Mouse (Mus musculus) neutrophil, adult 59 days (primary cell): Measurements from ENCODE around the gene Mrps36. TPM values are rescaled to one million over a fixed set of nuclear protein-coding genes. Genes with fewer than 3 reads are reported as not detected.

Experiments
- total RNA-seq, 2 experiments: library from RNA; stranded (reverse); gene quantifications; 1 replicate in 1 of 2; 2 replicates in 1 of 2; pipeline ENCODE4 v1.2.4; 2023

The Mrps36 gene
- total RNA-seq, result 10 to 100 TPM; 16.9 to 21.7 TPM

DNA sequence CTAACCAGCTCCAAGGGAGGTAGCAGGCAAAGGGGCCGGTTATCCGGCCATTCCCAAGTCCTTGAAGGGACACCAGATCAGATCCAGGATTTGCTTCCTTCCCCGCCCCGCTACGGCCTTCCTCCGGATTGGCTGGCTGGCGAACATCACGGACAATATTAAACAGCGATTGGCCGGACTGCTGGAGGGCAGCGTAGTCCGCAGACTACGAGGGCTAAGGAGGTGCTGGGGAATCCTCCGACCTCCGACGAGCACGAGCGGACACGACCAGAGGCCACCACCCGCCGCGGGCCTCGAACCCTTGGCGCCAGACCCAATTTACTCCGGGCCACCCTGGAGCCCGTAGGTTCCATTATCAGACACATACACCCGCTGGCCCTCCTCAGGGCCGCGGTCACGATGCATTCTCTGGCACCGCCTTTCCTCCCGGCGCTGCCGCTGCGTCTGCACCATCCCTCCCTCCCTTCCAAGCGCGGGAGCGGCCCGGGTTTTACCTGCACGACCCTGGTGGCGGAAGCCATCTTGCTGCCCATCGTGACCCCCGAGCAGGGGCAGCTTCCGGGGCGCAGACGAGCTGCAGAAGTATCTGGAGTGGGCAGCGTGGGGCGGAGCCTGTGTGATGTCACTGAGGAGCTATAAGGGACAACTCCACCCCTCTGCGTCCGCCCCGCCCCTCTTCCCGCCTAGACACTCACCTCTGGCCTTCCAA lies at the start of gene Mrps36:
TSS of gene Mrps36 (minus strand) at position 624 of the 709 bp plus-strand sequence.

DNA sequence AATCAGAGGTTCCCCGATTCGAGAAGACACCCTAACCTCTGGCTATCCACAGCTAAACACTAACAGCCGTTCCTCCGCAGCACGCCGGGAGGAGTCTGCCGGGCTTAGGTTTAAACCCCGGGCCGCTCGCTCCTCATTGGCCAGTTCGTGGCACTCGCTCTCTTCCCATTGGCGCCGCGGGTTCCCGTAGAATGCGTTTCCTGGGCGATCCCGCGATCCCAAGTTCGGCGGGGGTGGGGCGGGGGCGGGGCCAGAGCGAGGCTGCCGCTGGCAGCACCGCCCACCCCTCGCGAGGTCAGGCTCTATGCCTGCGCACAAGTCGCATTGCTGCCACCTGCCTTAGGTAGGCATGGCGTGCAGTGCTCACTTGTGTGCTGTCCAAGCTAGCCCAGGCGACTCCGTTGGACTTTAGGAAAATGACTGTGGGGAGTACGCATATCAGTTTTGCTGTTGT lies 42.0 kb upstream of the Mrps36 start, which contains the start of gene Ccnb1:
TSS of gene Ccnb1 (minus strand) at position 157 of the 454 bp plus-strand sequence.

DNA sequence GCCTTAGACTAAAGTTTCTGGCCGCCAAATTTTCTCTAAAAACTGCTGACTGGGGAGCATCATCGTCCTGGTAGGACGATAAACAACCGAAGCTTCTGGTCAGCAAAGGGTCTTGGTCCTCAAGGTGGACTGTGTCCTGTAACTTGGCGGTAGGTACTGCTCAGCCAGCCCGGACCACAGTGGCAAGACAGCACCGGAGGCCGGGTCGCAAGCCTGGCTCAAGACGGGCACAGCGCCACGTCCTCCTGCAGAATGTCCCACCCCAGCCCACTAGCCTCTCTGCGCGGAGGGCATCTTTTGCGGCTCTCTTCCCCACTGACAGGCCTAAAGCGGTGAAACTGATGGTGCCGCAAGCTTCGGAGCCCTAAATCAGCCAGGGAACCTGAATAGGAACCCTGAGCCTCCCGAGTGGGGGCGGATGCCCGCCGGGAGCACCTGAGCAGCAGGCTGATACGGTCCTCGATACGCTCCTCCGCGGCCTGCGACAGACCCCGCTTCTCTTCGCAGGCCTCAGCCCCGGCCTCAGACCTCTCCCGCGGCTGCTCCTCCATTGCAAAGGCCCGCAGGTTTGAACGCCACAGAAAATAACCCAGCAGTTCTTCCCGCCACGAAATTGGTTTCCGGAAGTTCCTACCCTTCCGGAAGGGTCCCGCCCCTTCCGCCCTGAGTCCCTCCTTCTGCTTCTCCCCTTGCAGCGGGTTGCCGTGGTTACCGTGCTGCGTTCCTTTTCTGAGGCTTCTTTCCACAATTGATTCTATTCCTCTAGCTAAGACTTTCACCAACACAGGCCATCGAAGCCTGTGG lies 31.0 kb upstream of the Mrps36 start, which contains the start of gene Cenph:
TSS of gene Cenph (minus strand) at position 648 of the 804 bp plus-strand sequence.

DNA sequence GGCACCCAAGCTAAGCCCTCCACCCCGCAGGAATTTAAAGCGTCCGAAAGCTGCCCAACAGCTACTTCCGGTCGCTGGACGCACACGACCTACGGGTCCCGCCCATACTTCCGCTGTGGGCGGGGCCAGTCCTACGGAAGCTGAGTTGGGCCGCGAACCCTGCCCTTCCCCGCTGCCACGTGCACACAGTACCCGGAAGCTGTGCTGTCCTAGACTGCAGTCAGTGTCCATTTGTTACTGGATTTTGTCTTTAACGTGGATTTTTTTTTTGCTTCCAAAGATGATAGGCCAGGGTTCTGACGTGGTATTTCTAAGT lies 13.6 kb downstream of the Mrps36 start, which contains the start of gene Cdk7:
TSS of gene Cdk7 (minus strand) at position 79 of the 316 bp plus-strand sequence.

Other genes starting within 250 kb of the Mrps36 start
- not detected for gene Ocln, start 191.9 kb downstream of the Mrps36 start, total RNA-seq
- gene Marveld2, start 127.7 kb downstream of the Mrps36 start, total RNA-seq, result under 1 TPM; 0.35 to 0.36 TPM
- gene Ak6, start 93.7 kb downstream of the Mrps36 start, total RNA-seq, result 10 to 100 TPM; 74.1 to 74.8 TPM
- gene Rad17, start 93.6 kb downstream of the Mrps36 start, total RNA-seq, result 10 to 100 TPM; 20.1 to 21.0 TPM
- 10 to 100 TPM in 1 of 2 experiments, 1 to 10 TPM in 1; 8.6 to 14.0 TPM for gene Taf9, start 93.1 kb downstream of the Mrps36 start, total RNA-seq
- 10 to 100 TPM; 47.9 to 51.0 TPM for gene Ccdc125, start 74.9 kb downstream of the Mrps36 start, total RNA-seq
- 10 to 100 TPM; 16.7 to 18.0 TPM for gene Cdk7, start 13.7 kb downstream of the Mrps36 start, total RNA-seq
- gene Cenph, start 31.2 kb upstream of the Mrps36 start, total RNA-seq, result 10 to 100 TPM in 1 of 2 experiments, 1 to 10 TPM in 1; 9.7 to 11.0 TPM
- 10 to 100 TPM; 53.0 to 63.0 TPM for gene Ccnb1, start 41.9 kb upstream of the Mrps36 start, total RNA-seq
- gene Slc30a5, start 88.8 kb upstream of the Mrps36 start, total RNA-seq, result 10 to 100 TPM; 25.3 to 31.4 TPM